Mouse (Mus musculus): ENCODE measurements at regions not wholly inside any gene's neighbourhood (a gene's known extent, or its start where the extent isn't known, plus 50 kb on each side); places are given as distances from the start of the nearest gene placed in this dataset.
A peak's percentile ranks its signal among the peaks of the same experiment; 100 is the strongest.

GRCm38 (mm10) chr5:148454200-148454599, 54.5 kb upstream of the Slc7a1 start:
- DNase-seq, result no peak

- DNase-seq, result no peak
These were observed 54.1 kb upstream of the Slc7a1 start for GRCm38 (mm10) chr5:148453776-148454175.

GRCm38 (mm10) chr5:148452909-148453632, 53.4 kb upstream of the Slc7a1 start:
- no peak for DNase-seq

GRCm38 (mm10) chr5:148451811-148452210, 52.1 kb upstream of the Slc7a1 start:
- DNase-seq, result peak; percentile 75

- peak; percentile 86 for DNase-seq
These were observed 51.2 kb upstream of the Slc7a1 start for GRCm38 (mm10) chr5:148450924-148451323.
